15 mouse cellular contexts compared by ENCODE assay signal in genomic region chr9:118873596-118873995, GRCm38 (mm10). TPM values are rescaled to one million over a fixed set of nuclear protein-coding genes. Genes with fewer than 3 reads are reported as not detected.
DNase-seq lines count a peak whose midpoint lies in the region.
"Had no signal": no experiment of that assay in that cellular context is flagged by ENCODE, and none has a peak within 500 bp of the region (broad histone marks: within the 10 kb centered on the region; RNA-seq: fewer than 3 reads in every experiment).

No protein-coding gene starts in this region.

- H3K9me3 ChIP-seq in heart, embryonic 10.5 days, result no peaks in the 10 kb centered on the region; the same call in 1 of the 2 replicates
- H3K9me3 ChIP-seq: hindbrain, embryonic 12.5 days had no signal

- peak; percentile 78 for DNase-seq in adrenal gland, adult 8-10 months
- DNase-seq in adrenal gland, postnatal 14 days, result peak; percentile 73
- DNase-seq in kidney, adult 18-20 months, result peak; percentile 34
- peak; percentile 80 for DNase-seq in kidney, postnatal 10 days
- DNase-seq in frontal cortex, postnatal 25 days (ENCODE audit: low spot score in 2 of 2), result no peak
- no peak for DNase-seq in c-Kit-positive CD71-positive TER-119-positive erythroid progenitor cells, embryonic 14.5 days (ENCODE audit: low spot score)
- no peak for DNase-seq in heart, embryonic 10.5 days (ENCODE audit: low spot score)
- DNase-seq: cerebellum, adult 9-11 months; heart, adult 18-20 months; layer of hippocampus, adult 9-11 months; thymus, postnatal 36 days had no signal

- H3K4me1 ChIP-seq in heart, embryonic 10.5 days, result peaks cover 23% of the 10 kb centered on the region
- H3K4me1 ChIP-seq: hindbrain, embryonic 12.5 days had no signal

- H3K4me3 ChIP-seq in heart, embryonic 10.5 days, result no peak overlapping the region
- H3K4me3 ChIP-seq: erythroblast, embryonic 14.5 days; hindbrain, embryonic 12.5 days; limb, embryonic 13.5 days had no signal

- H3K27me3 ChIP-seq in heart, embryonic 10.5 days (ENCODE audit: insufficient read depth, poor library complexity, severe bottlenecking), result 0 out of 2 replicates have a peak, but pooled peaks cover 6% of the 10 kb centered on the region
- H3K27me3 ChIP-seq: hindbrain, embryonic 12.5 days; limb, embryonic 13.5 days had no signal

- no peak overlapping the region for H3K27ac ChIP-seq in heart, embryonic 10.5 days
- H3K27ac ChIP-seq: hindbrain, embryonic 12.5 days; limb, embryonic 13.5 days; liver, embryonic 14.5 days had no signal

- WGBS in heart, embryonic 10.5 days, result 81% methylated on average over 3 of the region's 3 CpGs

- H3K36me3 ChIP-seq in heart, embryonic 10.5 days, result peaks cover 38% of the 10 kb centered on the region
- H3K36me3 ChIP-seq: hindbrain, embryonic 12.5 days had no signal

RNA-seq across cellular contexts. Expression of gene Ctdspl, which starts 52.7 kb away (rescaled TPM):
- total RNA-seq in adrenal gland, adult 8-10 months (2022), result 10 to 100 TPM; 22.0 to 35.1 (median 28.0) TPM
- total RNA-seq in adrenal gland, postnatal 14 days (2021), result 28.6 and 32.0 TPM in 2 replicates
- 8.8 and 10.2 TPM in 2 replicates for polyA plus RNA-seq in heart, embryonic 10.5 days (2016; fragmentation: Nextera tagmentation; extraction: Ambion mirVana)

Comparison
In these comparisons a context has a peak if more than half of its experiments do, and no peak if none do; other contexts are left out.
1. DNase-seq: peak in adrenal gland, adult 8-10 months (single experiment), adrenal gland, postnatal 14 days (single experiment), kidney, adult 18-20 months (single experiment) and kidney, postnatal 10 days (single experiment); none in frontal cortex, postnatal 25 days (0 of 2), c-Kit-positive CD71-positive TER-119-positive erythroid progenitor cells, embryonic 14.5 days (single experiment) and heart, embryonic 10.5 days (single experiment).